Mouse (Mus musculus) small intestine, adult 2 months (tissue): Measurements from ENCODE around the gene Cep68. TPM values are rescaled to one million over a fixed set of nuclear protein-coding genes. Genes with fewer than 3 reads are reported as not detected.

Experiments
- H3K27ac ChIP-seq: fragments of 200-500 bp; 2 replicates; pipeline ENCODE4 v1.5.1; 2012; ENCODE audit warnings: low read depth, low read length, control low read depth, inconsistent platforms; ENCODE audit not compliant: insufficient read depth
- H3K27me3 ChIP-seq: fragments of 200-500 bp; 2 replicates; pipeline ENCODE4 v1.6.1; 2012; ENCODE audit warnings: mild to moderate bottlenecking, moderate library complexity, low read length, inconsistent platforms; ENCODE audit not compliant: control insufficient read depth, insufficient read depth
- H3K36me3 ChIP-seq: fragments of 200-500 bp; 2 replicates; pipeline ENCODE4 v1.6.1; 2012; ENCODE audit warnings: mild to moderate bottlenecking, low read length, control low read depth, inconsistent platforms; ENCODE audit not compliant: control insufficient read depth, insufficient read depth
- H3K4me1 ChIP-seq: fragments of 200-500 bp; 2 replicates; pipeline ENCODE4 v1.6.1; 2012; ENCODE audit warnings: low read length, inconsistent platforms, mixed read lengths; ENCODE audit not compliant: control insufficient read depth, insufficient read depth, insufficient read length
- H3K4me3 ChIP-seq: fragments of 200-500 bp; 2 replicates; pipeline ENCODE4 v1.5.1; 2012; ENCODE audit warnings: low read depth, mild to moderate bottlenecking, control low read depth, inconsistent platforms, low read length, moderate library complexity
- CTCF ChIP-seq: fragments of 200-500 bp; IDR thresholded peaks from 2 replicates; pipeline ENCODE4 v1.5.1; 2012; ENCODE audit warnings: low read depth, mild to moderate bottlenecking, control low read depth, inconsistent platforms, low read length, moderate library complexity, mixed read lengths; ENCODE audit not compliant: insufficient replicate concordance, insufficient read length; ENCODE audit errors: extremely low read depth
- POLR2A ChIP-seq: fragments of 200-500 bp; IDR thresholded peaks from 2 replicates; pipeline ENCODE4 v1.6.1; 2012; ENCODE audit warnings: low read depth, mild to moderate bottlenecking, control low read depth, inconsistent platforms, low read length, moderate library complexity
- WGBS: fragments of 180-500 bp; shearing (Covaris S2); methylation state at CpG from one replicate; pipeline ENCODE4 v1.1.7; 2018; 5-methylcytosine and 5-hydroxymethylcytosine counted together
- polyA plus RNA-seq: library from polyadenylated mRNA; depleted of rRNA; stranded (reverse); fragments of >200 nt; gene quantifications from 2 replicates; pipeline ENCODE4 v1.2.3, GENCODE M21; 2012; rRNA removed

Cep68 gene
- polyA plus RNA-seq, result 3.5 and 4.6 TPM in 2 replicates

GRCm38 (mm10) chr11:20249296-20250110 is at the start of gene Cep68:
TSS of gene Cep68 (minus strand) at chr11:20249429.
- TF ChIP-seq CTCF (no peak), POLR2A (no peak)
- Histone ChIP-seq H3K27me3 (no peaks in the 10 kb centered on the region), H3K4me1 (peaks cover 3% of the 10 kb centered on the region; the same call in 1 of the 2 replicates), H3K4me3 (peak within 1 kb of the TSS; percentile 73), H3K36me3 (peaks cover 2% of the 10 kb centered on the region; the same call in 1 of the 2 replicates), H3K27ac (peak within 1 kb of the TSS; percentile 39)
- under 1% methylated on average over 59 of the region's 59 CpGs for whole genome bisulfite sequencing

GRCm38 (mm10) chr11:20284463-20284862 is 35.2 kb upstream of the Cep68 start:
- H3K4me1 ChIP-seq, result peaks cover 5% of the 10 kb centered on the region; the same call in 1 of the 2 replicates
- H3K36me3 ChIP-seq, result no peaks in the 10 kb centered on the region
- no peaks in the 10 kb centered on the region for H3K27me3 ChIP-seq
- no peak overlapping the region for H3K4me3 ChIP-seq
- TF ChIP-seq CTCF, result no peak
- no peak for TF ChIP-seq POLR2A
- no peak overlapping the region for H3K27ac ChIP-seq
- 86% methylated on average over 3 of the region's 3 CpGs for WGBS

GRCm38 (mm10) chr11:20282601-20283219 is 33.5 kb upstream of the Cep68 start:
- no peaks in the 10 kb centered on the region for H3K27me3 ChIP-seq
- H3K36me3 ChIP-seq, result no peaks in the 10 kb centered on the region
- H3K4me3 ChIP-seq, result no peak overlapping the region
- peaks cover 8% of the 10 kb centered on the region; the same call in 1 of the 2 replicates for H3K4me1 ChIP-seq
- 0 out of 2 replicates have a peak overlapping the region, but pooled peaks have one; percentile 19 for H3K27ac ChIP-seq
- 54% methylated on average over 2 of the region's 2 CpGs for whole genome bisulfite sequencing
- TF ChIP-seq POLR2A, result no peak
- no peak for TF ChIP-seq CTCF

DNA sequence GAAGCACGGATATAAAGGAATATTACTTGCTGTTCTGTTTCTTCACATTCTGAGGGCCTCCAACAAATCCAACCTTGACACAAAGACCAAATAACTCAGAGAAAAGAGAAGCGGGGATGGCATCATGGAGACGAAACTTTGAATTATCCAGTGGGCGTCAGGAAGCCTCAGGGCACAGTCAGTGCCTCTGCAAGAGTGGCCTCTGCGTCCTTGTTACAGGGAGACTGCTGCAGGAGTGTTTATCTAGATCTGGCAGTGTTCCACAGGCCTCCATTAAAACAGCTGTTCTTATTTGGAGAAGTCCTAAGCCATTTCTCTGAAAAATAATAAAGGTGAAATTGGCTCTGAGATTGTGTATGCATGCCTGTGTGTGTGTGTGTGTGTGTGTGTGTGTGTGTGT is 31.8 kb upstream of the Cep68 start:
- Histone ChIP-seq H3K4me1 (peaks cover 8% of the 10 kb centered on the region; the same call in 1 of the 2 replicates), H3K27me3 (no peaks in the 10 kb centered on the region), H3K27ac (no peak overlapping the region), H3K4me3 (no peak overlapping the region), H3K36me3 (no peaks in the 10 kb centered on the region)
- TF ChIP-seq CTCF, result no peak
- TF ChIP-seq POLR2A, result no peak
- 40% methylated on average over 5 of the region's 5 CpGs for WGBS

DNA sequence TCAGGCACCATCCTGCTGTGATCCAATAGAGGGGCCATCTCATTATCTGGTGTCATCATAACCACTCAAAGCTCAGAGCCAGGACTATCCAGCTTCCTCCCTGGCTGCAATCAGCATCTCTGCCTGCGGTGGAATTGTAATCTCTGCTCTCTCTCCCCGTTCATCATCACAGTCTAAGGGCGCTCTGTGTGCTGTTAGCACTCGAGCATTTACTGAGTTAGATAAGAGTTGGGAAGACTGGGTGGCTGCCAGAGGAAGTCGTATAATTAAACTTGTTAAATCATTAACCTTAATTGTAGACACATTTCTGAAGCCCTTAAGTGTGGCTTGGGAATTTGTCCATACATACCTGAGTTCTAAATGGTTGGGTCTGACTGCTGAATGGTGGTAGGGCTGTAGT is 29.5 kb upstream of the Cep68 start:
- TF ChIP-seq CTCF, result no peak
- no peak for TF ChIP-seq POLR2A
- peaks cover 8% of the 10 kb centered on the region; the same call in 1 of the 2 replicates for H3K4me1 ChIP-seq
- 24% methylated on average over 5 of the region's 5 CpGs for WGBS
- H3K36me3 ChIP-seq, result no peaks in the 10 kb centered on the region
- no peak overlapping the region for H3K4me3 ChIP-seq
- no peak overlapping the region for H3K27ac ChIP-seq
- H3K27me3 ChIP-seq, result no peaks in the 10 kb centered on the region

- Histone ChIP-seq H3K4me1 (peaks cover 5% of the 10 kb centered on the region; the same call in 1 of the 2 replicates), H3K27me3 (no peaks in the 10 kb centered on the region), H3K4me3 (no peak overlapping the region), H3K27ac (no peak overlapping the region), H3K36me3 (no peaks in the 10 kb centered on the region)
- 77% methylated on average over 2 of the region's 2 CpGs for WGBS
- TF ChIP-seq CTCF (no peak), POLR2A (no peak)
Measured at GRCm38 (mm10) chr11:20277106-20277505, 27.9 kb upstream of the Cep68 start.

- WGBS, result 73% methylated on average over 2 of the region's 2 CpGs
- H3K4me1 ChIP-seq, result peaks cover 5% of the 10 kb centered on the region; the same call in 1 of the 2 replicates
- H3K4me3 ChIP-seq, result no peak overlapping the region
- H3K27ac ChIP-seq, result no peak overlapping the region
- H3K27me3 ChIP-seq, result no peaks in the 10 kb centered on the region
- H3K36me3 ChIP-seq, result no peaks in the 10 kb centered on the region
- TF ChIP-seq POLR2A, result no peak
- TF ChIP-seq CTCF, result no peak
Measured at GRCm38 (mm10) chr11:20275974-20276373, 26.7 kb upstream of the Cep68 start.
